Mouse (Mus musculus) thymus, postnatal 36 days (tissue): ENCODE results near the gene Dhps.
"Not testable (repeated sequence)": the region's sequence is repeated elsewhere in the genome, so short reads cannot be mapped to it uniquely, and the experiment has no call there.

Experiments
- DNase-seq, 2 experiments: peaks; one replicate each; pipeline ENCODE4 v3.0.0; 2022; ENCODE audit warnings: mixed read lengths in 2 of 2

The Dhps gene

DNA sequence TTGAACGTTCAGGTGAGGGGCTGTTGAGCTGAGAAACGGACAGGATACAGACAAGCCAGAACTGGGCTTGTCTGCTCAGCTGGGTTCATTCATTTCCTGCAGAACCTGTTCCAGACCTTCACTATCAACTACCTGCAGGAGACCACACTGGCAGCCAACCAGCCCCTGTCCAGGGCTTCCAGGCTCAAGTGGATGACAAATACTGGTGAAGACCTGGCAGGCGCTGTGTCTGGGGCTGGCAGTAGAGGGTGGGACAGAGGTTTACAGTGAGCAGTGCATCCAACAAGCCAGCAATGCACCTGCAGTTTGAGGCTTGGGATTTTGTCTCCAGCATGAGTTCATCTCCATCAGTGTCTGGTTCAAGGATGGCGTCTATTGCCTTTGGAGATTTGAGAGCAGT is 25.3 kb downstream of the Dhps start:
- no peak for DNase-seq

DNA sequence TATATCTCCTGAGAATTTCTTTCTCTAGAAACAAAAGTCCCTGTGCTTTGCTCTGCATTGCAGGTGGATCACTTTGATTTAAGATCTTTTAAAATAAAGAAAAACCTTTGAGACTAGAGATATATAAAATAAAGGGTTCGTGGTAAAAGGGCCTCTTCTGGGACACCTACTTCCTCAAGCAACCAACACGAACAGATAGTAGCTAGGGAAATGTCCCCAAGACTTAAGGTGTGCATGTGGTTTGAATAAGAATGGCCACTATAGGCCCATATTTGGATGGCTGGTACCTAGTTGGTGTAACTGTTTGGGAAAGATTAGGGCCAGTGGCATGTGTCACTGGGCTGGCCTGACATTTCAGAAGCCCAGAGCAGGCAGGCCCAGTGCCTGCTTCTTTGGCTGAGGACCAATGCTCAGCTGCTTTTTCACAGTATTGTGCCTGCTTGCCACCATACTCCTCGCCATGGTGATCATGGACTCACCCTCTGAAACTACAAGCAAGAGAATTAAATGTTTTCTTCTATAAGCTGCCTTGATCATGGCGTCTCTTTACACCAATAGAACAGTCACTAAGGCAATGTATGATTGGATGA is 28.6 kb downstream of the Dhps start:
- DNase-seq, result no peak

DNA sequence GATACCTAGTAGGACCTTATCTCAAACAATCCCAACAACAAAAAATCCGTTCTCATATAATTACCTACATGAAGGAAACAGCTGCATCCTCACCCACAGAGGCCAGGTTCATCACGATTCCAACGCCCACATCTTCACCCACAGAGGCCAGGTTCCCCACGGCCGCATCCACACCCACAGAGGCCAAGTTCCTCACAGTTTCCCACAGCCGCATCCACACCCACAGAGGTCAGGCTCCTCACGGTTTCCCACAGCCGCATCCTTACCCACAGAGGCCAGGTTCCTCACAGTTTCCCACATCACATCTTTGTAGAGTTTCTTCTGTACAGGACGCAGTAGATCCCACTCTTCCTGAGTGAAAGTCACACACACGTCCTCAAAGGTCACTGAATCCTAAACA is 41.7 kb downstream of the Dhps start:
- no peak for DNase-seq

DNA sequence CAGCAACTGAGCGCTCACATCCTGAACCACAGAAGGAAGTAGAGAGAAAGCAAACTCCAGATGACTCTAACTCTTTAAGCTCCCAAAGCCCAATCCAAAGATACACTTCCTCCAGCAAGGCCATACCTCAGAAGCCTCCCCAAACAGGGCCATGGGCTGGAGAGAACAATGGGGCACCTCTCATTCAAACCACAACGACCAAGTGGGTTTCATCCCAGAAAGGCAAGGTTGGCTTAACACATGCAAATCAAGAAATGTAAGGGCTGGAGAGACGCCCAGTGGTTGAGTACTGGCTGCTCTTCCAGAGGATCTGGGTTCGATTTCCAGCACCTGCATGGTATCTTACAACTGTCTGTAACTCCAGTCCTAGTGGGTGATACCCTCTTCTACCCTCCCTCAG is 43.9 kb downstream of the Dhps start:
- no peak for DNase-seq

DNA sequence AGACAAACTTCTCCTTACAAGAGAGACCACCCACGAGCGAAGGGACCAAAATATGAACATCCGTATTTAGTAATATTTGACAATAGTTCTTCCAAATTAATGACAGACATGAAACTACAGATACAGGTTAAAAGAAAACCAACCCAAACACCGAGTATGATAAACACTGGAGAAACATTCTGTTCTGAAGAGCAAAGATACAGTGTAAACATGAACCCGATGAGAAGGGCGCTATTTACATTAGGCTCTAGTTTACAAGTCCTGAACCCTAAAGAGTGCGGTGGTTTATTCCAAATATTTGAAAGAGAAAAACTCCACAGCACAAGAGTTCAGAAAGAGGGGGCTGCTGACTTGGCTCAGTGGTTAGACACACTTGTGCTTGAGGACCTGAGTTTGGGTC is 45.4 kb downstream of the Dhps start:
- no peak for DNase-seq

DNA sequence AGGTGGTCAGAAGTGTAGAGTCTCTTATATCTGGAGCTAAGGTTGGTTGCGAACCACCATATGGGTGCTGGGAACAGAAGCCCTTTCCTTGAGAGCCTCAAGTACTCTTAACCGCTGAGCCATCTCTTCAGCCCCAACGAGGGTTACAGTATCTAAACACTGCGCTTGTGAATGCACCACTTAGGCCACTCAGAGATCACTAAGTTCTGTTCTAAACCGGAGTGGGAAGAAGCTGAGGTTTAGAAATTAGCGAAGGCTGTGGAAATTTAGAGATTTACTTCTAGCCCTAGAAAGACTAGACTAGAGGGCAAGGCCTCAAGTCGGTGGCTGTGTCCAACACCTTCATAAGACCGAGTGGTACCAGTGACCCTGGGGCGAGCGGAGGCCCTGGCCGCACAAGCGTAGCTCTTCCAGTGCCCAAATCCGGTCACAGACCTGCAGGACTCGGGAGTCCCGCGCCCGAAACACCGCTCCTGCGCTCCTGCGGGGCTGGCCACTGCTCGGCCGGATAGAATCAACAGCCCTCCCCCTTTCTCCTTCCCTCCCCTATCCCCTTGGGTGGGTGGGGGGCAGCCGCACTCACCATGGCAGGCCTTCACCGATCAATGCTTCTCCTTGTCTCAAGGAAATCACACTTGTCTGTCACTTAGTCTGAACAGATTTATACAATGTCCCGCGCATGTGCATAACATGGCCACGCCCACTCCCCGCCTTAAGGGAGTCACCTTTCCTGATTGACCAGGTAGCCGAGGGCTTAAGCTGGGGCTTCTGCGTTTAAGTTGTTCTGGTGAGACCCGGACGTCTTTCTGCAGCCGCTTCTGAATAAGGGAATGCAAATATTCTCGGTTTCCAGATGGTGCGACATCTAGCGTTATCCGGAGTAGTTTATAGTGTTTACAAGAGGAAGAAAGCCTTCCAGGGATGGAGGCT is 47.8 kb downstream of the Dhps start:
- DNase-seq, result peak; percentile 16 to 19

DNA sequence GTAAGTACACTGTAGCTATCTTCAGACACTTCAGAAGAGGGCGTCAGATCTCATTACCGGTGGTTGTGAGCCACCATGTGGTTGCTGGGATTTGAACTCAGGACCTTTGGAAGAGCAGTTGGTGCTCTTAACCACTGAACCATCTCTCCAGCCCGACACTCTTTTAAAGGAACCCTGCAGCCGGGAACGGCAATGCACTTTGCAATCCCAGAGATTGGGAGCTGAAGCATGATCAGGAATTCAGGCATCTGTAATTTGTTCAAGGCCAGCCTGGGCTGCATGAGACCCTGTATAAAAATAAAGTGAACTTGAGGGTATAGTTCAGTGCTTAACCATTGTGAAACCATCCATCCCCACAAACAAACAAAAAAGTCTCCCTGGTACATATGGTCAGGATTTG is 48.7 kb downstream of the Dhps start:
- DNase-seq, result not testable (repeated sequence)

DNA sequence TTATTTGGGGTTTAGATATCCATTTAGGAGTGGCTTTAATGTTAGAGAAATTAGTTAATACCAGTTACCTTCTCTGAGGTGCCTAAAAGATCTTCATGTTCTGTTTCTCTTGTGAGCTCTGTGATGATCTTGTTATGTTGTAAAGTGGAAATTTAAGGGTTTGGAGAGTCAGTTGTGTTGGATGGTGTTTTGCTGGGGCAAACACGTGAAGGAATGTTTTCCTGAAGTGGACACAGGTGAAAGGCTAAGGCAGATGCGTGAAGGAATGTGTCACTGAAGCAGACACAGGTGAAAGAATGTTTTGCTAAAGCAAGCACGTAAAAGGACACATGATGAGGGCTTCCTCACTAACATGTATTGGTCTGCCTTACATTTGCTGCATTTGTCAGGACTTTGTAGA is 51.4 kb downstream of the Dhps start, which contains the start of gene Zfp791:
Gene Zfp791, minus strand, starts transcription at position 101 of the 400 bp plus-strand sequence.
- no peak for DNase-seq

DNA sequence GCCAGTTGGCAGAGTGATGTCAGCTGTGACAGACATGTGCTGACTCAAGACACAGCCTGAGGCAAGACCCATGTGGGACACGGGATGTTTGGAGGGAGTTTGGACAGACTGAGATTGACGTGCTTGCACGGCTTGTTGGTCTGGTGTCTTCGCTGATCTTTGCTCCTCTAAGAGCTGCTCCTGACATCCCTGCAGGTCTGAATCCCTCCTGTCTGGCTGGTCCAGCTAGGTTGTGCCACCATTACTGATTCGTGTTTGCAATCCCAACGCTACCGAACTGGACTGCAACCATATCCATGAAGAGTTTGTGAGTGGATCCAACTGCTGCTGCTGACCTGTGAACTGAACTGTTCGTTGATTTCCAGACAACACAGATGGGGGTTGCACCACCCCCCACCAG is 52.1 kb downstream of the Dhps start:
- no peak for DNase-seq
